Mouse (Mus musculus) ZHBTc4 (cell line): Measurements from ENCODE around the gene Sorbs1.
A peak's percentile ranks its signal among the peaks of the same experiment; 100 is the strongest.

Source experiments
- DNase-seq: peaks from one replicate; pipeline ENCODE4 v3.0.0-alpha.2; 2011; ENCODE audit warnings: low read depth, low spot score

Sorbs1 gene

GRCm38 (mm10) chr19:40268493-40268892 lies 245.1 kb downstream of the Sorbs1 start:
- no peak for DNase-seq

- DNase-seq, result no peak
Measured at GRCm38 (mm10) chr19:40267380-40267779, 246.2 kb downstream of the Sorbs1 start.

GRCm38 (mm10) chr19:40259485-40259884 lies 254.1 kb downstream of the Sorbs1 start:
- no peak for DNase-seq

- DNase-seq, result no peak
Measured at GRCm38 (mm10) chr19:40257396-40257795, 256.2 kb downstream of the Sorbs1 start.

- DNase-seq, result no peak
Measured at GRCm38 (mm10) chr19:40256376-40257050, 257.1 kb downstream of the Sorbs1 start.

GRCm38 (mm10) chr19:40255561-40255960 lies 258.0 kb downstream of the Sorbs1 start:
- DNase-seq, result no peak

GRCm38 (mm10) chr19:40254741-40255140 lies 258.8 kb downstream of the Sorbs1 start:
- no peak for DNase-seq

- DNase-seq, result peak; percentile 59
Measured at GRCm38 (mm10) chr19:40253768-40254167, 259.8 kb downstream of the Sorbs1 start.

GRCm38 (mm10) chr19:40251115-40251514 lies 262.5 kb downstream of the Sorbs1 start:
- DNase-seq, result no peak

GRCm38 (mm10) chr19:40249352-40249751 lies 264.2 kb downstream of the Sorbs1 start:
- DNase-seq, result no peak

GRCm38 (mm10) chr19:40248476-40248875 lies 265.1 kb downstream of the Sorbs1 start:
- no peak for DNase-seq

GRCm38 (mm10) chr19:40247268-40247666 lies 266.3 kb downstream of the Sorbs1 start:
- DNase-seq, result no peak

- no peak for DNase-seq
Measured at GRCm38 (mm10) chr19:40246646-40247267, 266.8 kb downstream of the Sorbs1 start.
